Mouse (Mus musculus) MEL (cell line): Measurements from ENCODE around the gene Pxt1. TPM values are rescaled to one million over a fixed set of nuclear protein-coding genes. Genes with fewer than 3 reads are reported as not detected.

ENCODE experiments used
- DNase-seq: peaks from one replicate; pipeline ENCODE4 v3.0.0; 2011; ENCODE audit warnings: low read depth, low spot score
- H3K27ac ChIP-seq: 2 replicates; pipeline ENCODE4 v1.5.1; 2012; ENCODE audit warnings: low read depth, mild to moderate bottlenecking, control low read depth, low read length, moderate library complexity; ENCODE audit not compliant: control insufficient read depth
- H3K27me3 ChIP-seq, 2 experiments: fragments of 150-350 bp in 1 of 2; sonication (generic) in 1 of 2; 2 replicates each; pipeline ENCODE4 v1.6.1; 2012; ENCODE audit warnings: low read length in 2 of 2, mild to moderate bottlenecking in 2 of 2, improper control_type of control experiment in 1 of 2, moderate library complexity in 1 of 2; ENCODE audit not compliant: insufficient read depth in 2 of 2, control insufficient read depth in 1 of 2
- H3K36me3 ChIP-seq, 2 experiments: 2 replicates each; pipeline ENCODE4 v1.6.1; 2012 to 2014; ENCODE audit warnings: low read length in 2 of 2, improper control_type of control experiment in 1 of 2, inconsistent platforms in 1 of 2, mild to moderate bottlenecking in 1 of 2; ENCODE audit not compliant: insufficient read depth in 2 of 2, control insufficient read depth in 1 of 2
- H3K4me1 ChIP-seq, 2 experiments: fragments of 150-350 bp in 1 of 2; sonication (generic) in 1 of 2; 2 replicates each; pipeline ENCODE4 v1.6.1; 2012; ENCODE audit warnings: low read length in 2 of 2, improper control_type of control experiment in 1 of 2, mild to moderate bottlenecking in 1 of 2; ENCODE audit not compliant: insufficient read depth in 2 of 2, control insufficient read depth in 1 of 2
- H3K4me3 ChIP-seq, 2 experiments: fragments of 150-350 bp in 1 of 2; sonication (generic) in 1 of 2; 2 replicates each; pipeline ENCODE4 v1.5.1; 2012; ENCODE audit warnings: low read depth in 2 of 2, low read length in 2 of 2, mild to moderate bottlenecking in 2 of 2, moderate library complexity in 2 of 2, control low read depth in 1 of 2, improper control_type of control experiment in 1 of 2; ENCODE audit not compliant: control insufficient read depth in 1 of 2, insufficient read depth in 1 of 2
- H3K79me2 ChIP-seq: 2 replicates; pipeline ENCODE4 v1.6.1; 2012; ENCODE audit warnings: mild to moderate bottlenecking, low read length, moderate library complexity; ENCODE audit not compliant: control insufficient read depth, poor library complexity, insufficient read depth
- H3K9ac ChIP-seq: 2 replicates; pipeline ENCODE4 v1.6.1; 2012; ENCODE audit warnings: low read depth, mild to moderate bottlenecking, control low read depth, low read length, moderate library complexity; ENCODE audit not compliant: control insufficient read depth, poor library complexity, severe bottlenecking
- H3K9me3 ChIP-seq: fragments of 150-350 bp; sonication (generic); replicated peaks from 2 replicates; pipeline ENCODE4 v1.6.1; 2012; ENCODE audit warnings: mild to moderate bottlenecking, low read length, improper control_type of control experiment, moderate library complexity; ENCODE audit not compliant: insufficient read depth
- BHLHE40 ChIP-seq: IDR thresholded peaks from 2 replicates; pipeline ENCODE4 v1.6.1; 2012; ENCODE audit warnings: low read depth, mild to moderate bottlenecking, inconsistent platforms, low read length, improper control_type of control experiment, borderline replicate concordance
- CHD1 ChIP-seq: IDR thresholded peaks from 2 replicates; pipeline ENCODE4 v1.6.1; 2012; ENCODE audit warnings: low read depth, mild to moderate bottlenecking, inconsistent platforms, low read length, improper control_type of control experiment
- CTCF ChIP-seq, 3 experiments: IDR thresholded peaks in 2 of 3; conservative IDR thresholded peaks in 1 of 3; 2 replicates each; pipeline ENCODE4 v1.5.1; 2011 to 2012; ENCODE audit warnings: low read length in 3 of 3, low read depth in 2 of 3, mild to moderate bottlenecking in 2 of 3, improper control_type of control experiment in 1 of 3, inconsistent platforms in 1 of 3, mixed read lengths in 1 of 3, moderate library complexity in 1 of 3; ENCODE audit not compliant: control insufficient read depth in 1 of 3, insufficient read depth in 1 of 3, poor library complexity in 1 of 3, severe bottlenecking in 1 of 3
- E2F4 ChIP-seq: IDR thresholded peaks from 2 replicates; pipeline ENCODE4 v1.6.1; 2011; ENCODE audit warnings: low read depth, low read length, improper control_type of control experiment, borderline replicate concordance
- EP300 ChIP-seq, 2 experiments: IDR thresholded peaks; 2 replicates each; pipeline ENCODE4 v1.6.1; 2011; ENCODE audit warnings: improper control_type of control experiment in 2 of 2, low read length in 2 of 2, low read depth in 1 of 2, mild to moderate bottlenecking in 1 of 2
- ETS1 ChIP-seq: IDR thresholded peaks from 2 replicates; pipeline ENCODE4 v1.6.1; 2012; ENCODE audit warnings: low read depth, mild to moderate bottlenecking, inconsistent platforms, low read length, improper control_type of control experiment, moderate library complexity
- GABPA ChIP-seq: IDR thresholded peaks from 2 replicates; pipeline ENCODE4 v1.6.1; 2012; ENCODE audit warnings: low read depth, mild to moderate bottlenecking, inconsistent platforms, low read length, improper control_type of control experiment, moderate library complexity
- HCFC1 ChIP-seq: IDR thresholded peaks from 2 replicates; pipeline ENCODE4 v1.6.1; 2012; ENCODE audit warnings: low read depth, mild to moderate bottlenecking, inconsistent platforms, low read length, improper control_type of control experiment, moderate library complexity
- JUND ChIP-seq: IDR thresholded peaks from 2 replicates; pipeline ENCODE4 v1.6.1; 2011; ENCODE audit warnings: low read depth, mild to moderate bottlenecking, improper control_type of control experiment, low read length
- KAT2A ChIP-seq: conservative IDR thresholded peaks from 2 replicates; pipeline ENCODE4 v1.6.1; 2012; ENCODE audit warnings: low read depth, low read length, improper control_type of control experiment, inconsistent platforms
- MAFK ChIP-seq: IDR thresholded peaks from 2 replicates; pipeline ENCODE4 v1.6.1; 2011; ENCODE audit warnings: low read depth, mild to moderate bottlenecking, low read length, improper control_type of control experiment, borderline replicate concordance
- MAX ChIP-seq: IDR thresholded peaks from 2 replicates; pipeline ENCODE4 v1.6.1; 2011; ENCODE audit warnings: low read length, improper control_type of control experiment
- MAZ ChIP-seq: IDR thresholded peaks from 2 replicates; pipeline ENCODE4 v1.6.1; 2012; ENCODE audit warnings: low read depth, mild to moderate bottlenecking, inconsistent platforms, low read length, improper control_type of control experiment
- MYC ChIP-seq: IDR thresholded peaks from 2 replicates; pipeline ENCODE4 v1.6.1; 2011; ENCODE audit warnings: low read depth, mild to moderate bottlenecking, low read length, improper control_type of control experiment, moderate library complexity
- NRF1 ChIP-seq: IDR thresholded peaks from 2 replicates; pipeline ENCODE4 v1.6.1; 2014; ENCODE audit warnings: low read depth, mild to moderate bottlenecking, inconsistent platforms, low read length, improper control_type of control experiment, moderate library complexity; ENCODE audit not compliant: poor library complexity, insufficient read depth, severe bottlenecking
- POLR2AphosphoS2 ChIP-seq: IDR thresholded peaks from 2 replicates; pipeline ENCODE4 v1.6.1; 2011; ENCODE audit warnings: low read length, improper control_type of control experiment
- POLR2AphosphoS5 ChIP-seq: IDR thresholded peaks from 2 replicates; pipeline ENCODE4 v1.6.1; 2012; ENCODE audit warnings: low read depth, borderline replicate concordance, mild to moderate bottlenecking, inconsistent platforms, low read length, moderate library complexity, mixed read lengths
- RAD21 ChIP-seq: IDR thresholded peaks from 2 replicates; pipeline ENCODE4 v1.6.1; 2011; ENCODE audit warnings: mild to moderate bottlenecking, low read depth, low read length, improper control_type of control experiment
- SIN3A ChIP-seq: IDR thresholded peaks from 2 replicates; pipeline ENCODE4 v1.6.1; 2012; ENCODE audit warnings: low read length, improper control_type of control experiment, inconsistent platforms
- SMC3 ChIP-seq: IDR thresholded peaks from 2 replicates; pipeline ENCODE4 v1.6.1; 2011; ENCODE audit warnings: low read depth, low read length, improper control_type of control experiment
- TBP ChIP-seq: IDR thresholded peaks from 2 replicates; pipeline ENCODE4 v1.8.0; 2011; ENCODE audit warnings: low read depth, low read length, improper control_type of control experiment
- TCF12 ChIP-seq: IDR thresholded peaks from 2 replicates; pipeline ENCODE4 v1.6.1; 2014; ENCODE audit warnings: low read depth, mild to moderate bottlenecking, inconsistent platforms, low read length, improper control_type of control experiment, moderate library complexity
- USF2 ChIP-seq, 2 experiments: IDR thresholded peaks; 2 replicates each; pipeline ENCODE4 v1.6.1; 2011 to 2012; ENCODE audit warnings: improper control_type of control experiment in 2 of 2, low read length in 2 of 2, borderline replicate concordance in 1 of 2, inconsistent platforms in 1 of 2, low read depth in 1 of 2, mild to moderate bottlenecking in 1 of 2; ENCODE audit not compliant: insufficient read depth in 1 of 2
- ZC3H11A ChIP-seq: IDR thresholded peaks from 2 replicates; pipeline ENCODE4 v1.6.1; 2012; ENCODE audit warnings: low read depth, mild to moderate bottlenecking, inconsistent platforms, low read length, improper control_type of control experiment
- ZKSCAN1 ChIP-seq: IDR thresholded peaks from 2 replicates; pipeline ENCODE4 v1.6.1; 2012; ENCODE audit warnings: low read depth, mild to moderate bottlenecking, inconsistent platforms, low read length, improper control_type of control experiment, moderate library complexity
- ZMIZ1 ChIP-seq: IDR thresholded peaks from 2 replicates; pipeline ENCODE4 v1.6.1; 2012; ENCODE audit warnings: low read depth, mild to moderate bottlenecking, inconsistent platforms, low read length, improper control_type of control experiment, moderate library complexity
- ZNF384 ChIP-seq: IDR thresholded peaks from 2 replicates; pipeline ENCODE4 v1.6.1; 2012; ENCODE audit warnings: low read depth, mild to moderate bottlenecking, inconsistent platforms, low read length, improper control_type of control experiment
- polyA plus RNA-seq, 2 experiments: library from polyadenylated mRNA; stranded (reverse) in 1 of 2; unstranded in 1 of 2; fragments of >175 nt in 1 of 2; fragments of >200 nt in 1 of 2; gene quantifications; 2 replicates each; pipeline versions ENCODE4 v1.2.1 to v1.2.4; 2012; ENCODE audit warnings: low replicate concordance in 2 of 2, low read depth in 1 of 2; ENCODE audit not compliant: insufficient read length in 2 of 2, insufficient read depth in 1 of 2, missing spikeins in 1 of 2
- total RNA-seq: library from RNA; depleted of rRNA; stranded (reverse); fragments of 300-350 nt; gene quantifications from 2 replicates; pipeline ENCODE4 v1.2.3, GENCODE M21; 2012

Gene Pxt1
- total and polyA plus RNA-seq, 3 experiments = not detected

DNA sequence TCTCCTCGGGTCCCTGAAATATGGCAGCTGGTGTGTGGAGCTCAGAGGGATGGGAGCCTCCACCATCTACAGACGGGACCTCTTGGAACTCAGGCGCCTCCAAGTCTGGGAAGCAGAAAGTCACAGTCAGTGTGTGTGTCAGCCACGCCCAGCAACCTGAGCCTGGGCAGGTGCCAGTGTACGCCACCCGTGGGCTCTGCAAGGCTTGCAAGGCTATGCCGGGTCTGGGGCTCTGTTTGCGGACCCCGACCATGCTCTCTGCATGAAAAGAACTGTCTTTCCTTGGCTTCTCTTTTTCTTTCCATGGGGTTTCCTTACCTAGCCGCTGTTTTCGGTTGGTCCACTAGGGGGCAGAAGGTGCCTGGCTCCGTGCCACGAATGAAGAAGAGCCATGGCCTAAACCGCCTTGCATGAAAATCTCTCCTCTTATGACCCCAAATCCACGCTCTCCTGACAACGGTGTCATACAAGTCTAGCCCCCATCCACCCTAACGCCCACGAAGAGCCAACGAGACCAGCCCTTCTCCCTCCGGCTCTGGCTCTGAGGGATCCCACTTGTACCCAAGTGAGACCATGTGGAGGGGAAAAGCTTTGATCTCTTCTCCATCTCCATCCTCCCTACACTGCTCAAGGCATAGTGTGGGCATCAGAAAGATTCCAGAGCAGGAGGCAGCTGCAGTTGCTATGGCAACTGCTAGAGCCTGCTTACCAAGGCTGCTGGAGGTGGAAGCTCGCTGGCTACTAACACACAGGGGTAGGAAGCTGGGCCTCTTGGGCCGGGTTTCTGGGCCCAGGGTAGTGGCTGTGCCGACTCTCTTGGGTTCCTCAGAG, 38.9 kb downstream of the Pxt1 start:
- H3K4me3 ChIP-seq = no peak overlapping the region
- no peaks in the 10 kb centered on the region for H3K4me1 ChIP-seq
- H3K79me2 ChIP-seq = no peaks in the 10 kb centered on the region
- TF ChIP-seq NRF1 = no peak
- TF ChIP-seq BHLHE40 = peak; percentile 20; the same call in 1 of the 2 replicates
- no peak for TF ChIP-seq E2F4
- 0 out of 2 replicates have a peak, but pooled peaks have one; percentile 18 for TF ChIP-seq MAX
- TF ChIP-seq ZC3H11A = peak; percentile 46
- TF ChIP-seq CTCF (IDR thresholded peaks at IDR 0.05 in 2 of 3, conservative IDR thresholded peaks at IDR 0.05 in 1 of 3; ENCODE audit: control insufficient read depth in 1 of 3, insufficient read depth in 1 of 3, low read depth in 2 of 3, low read length in 3 of 3, poor library complexity in 1 of 3, severe bottlenecking in 1 of 3) = peak; percentile 87 to 93 (median 90)
- no peak for TF ChIP-seq TCF12
- peak; percentile 54 for TF ChIP-seq RAD21
- 0 out of 2 replicates have a peak, but pooled peaks have one; percentile 19 for TF ChIP-seq HCFC1
- peak; percentile 78 for TF ChIP-seq SMC3
- no peaks in the 10 kb centered on the region for H3K9me3 ChIP-seq
- H3K36me3 ChIP-seq = no peaks in the 10 kb centered on the region
- DNase-seq = peak; percentile 74
- H3K9ac ChIP-seq = no peak overlapping the region
- no peak overlapping the region for H3K27ac ChIP-seq
- H3K27me3 ChIP-seq = no peaks in the 10 kb centered on the region

DNA sequence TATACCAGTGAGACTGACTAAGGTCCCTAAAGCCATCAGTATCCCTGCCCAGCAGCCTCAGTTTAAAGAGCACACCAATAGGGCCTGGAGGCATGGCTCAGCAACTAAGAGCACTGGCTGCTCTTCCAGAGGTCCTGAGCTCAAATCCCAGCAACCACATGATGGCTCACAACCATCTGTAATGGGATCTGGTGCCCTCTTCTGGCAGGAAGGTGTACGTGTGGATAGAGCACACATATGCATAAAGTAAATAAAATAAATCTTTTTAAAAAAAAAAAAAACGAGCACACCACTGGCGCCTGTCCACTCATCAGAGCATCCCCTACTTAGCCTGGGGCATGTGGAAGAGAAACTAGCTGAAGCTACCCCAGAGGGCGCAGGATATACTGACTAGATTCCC, 42.1 kb downstream of the Pxt1 start:
- Histone ChIP-seq H3K27me3 (no peaks in the 10 kb centered on the region), H3K79me2 (no peaks in the 10 kb centered on the region), H3K9ac (no peak overlapping the region), H3K9me3 (no peaks in the 10 kb centered on the region), H3K4me1 (peaks cover 0 to 5% of the 10 kb centered on the region in 2 experiments; a peak in 1 of 4 replicates), H3K4me3 (no peak overlapping the region), H3K27ac (no peak overlapping the region), H3K36me3 (peaks cover 0 to 4% of the 10 kb centered on the region in 2 experiments; a peak in 2 of 4 replicates)
- TF ChIP-seq POLR2AphosphoS2 (no peak), HCFC1 (no peak), TCF12 (no peak), KAT2A (no peak), EP300 (IDR thresholded peaks at IDR 0.05; ENCODE audit: low read depth in 1 of 2, low read length in 2 of 2) (no peak), BHLHE40 (no peak), SMC3 (peak; percentile 55), TBP (no peak), POLR2AphosphoS5 (no peak), GABPA (no peak), ZKSCAN1 (no peak), JUND (no peak), USF2 (IDR thresholded peaks at IDR 0.05; ENCODE audit: borderline replicate concordance in 1 of 2, insufficient read depth in 1 of 2, low read depth in 1 of 2, low read length in 2 of 2) (no peak), ETS1 (no peak), MYC (no peak), CTCF (IDR thresholded peaks at IDR 0.05 in 2 of 3, conservative IDR thresholded peaks at IDR 0.05 in 1 of 3; ENCODE audit: control insufficient read depth in 1 of 3, insufficient read depth in 1 of 3, low read depth in 2 of 3, low read length in 3 of 3, poor library complexity in 1 of 3, severe bottlenecking in 1 of 3) (peak in 2 of 3 experiments; percentile 53 to 57; a peak in 3 of 6 replicates), E2F4 (no peak), SIN3A (no peak), MAZ (no peak), RAD21 (peak; percentile 39), CHD1 (no peak), ZMIZ1 (no peak), MAFK (no peak), ZC3H11A (peak; percentile 33; the same call in 1 of the 2 replicates), NRF1 (no peak), ZNF384 (peak; percentile 53; the same call in 1 of the 2 replicates)
- peak; percentile 56 for DNase-seq
